Mouse (Mus musculus) spleen, adult 2 months (tissue): Measurements from ENCODE around the gene Spdye4b.

ENCODE experiments used
- CTCF ChIP-seq: fragments of 200-500 bp; IDR thresholded peaks from 2 replicates; pipeline ENCODE4 v1.5.1; 2011; ENCODE audit warnings: mild to moderate bottlenecking, inconsistent platforms; ENCODE audit not compliant: insufficient read depth, insufficient read length, insufficient replicate concordance; ENCODE audit errors: extremely low read depth
- POLR2A ChIP-seq: fragments of 200-500 bp; IDR thresholded peaks from 2 replicates; pipeline ENCODE4 v1.6.1; 2011; ENCODE audit warnings: low read depth, low read length, inconsistent platforms

- TF ChIP-seq POLR2A (no peak), CTCF (no peak)
These were observed 31.3 kb upstream of the Spdye4b start for GRCm38 (mm10) chr5:143149536-143149935.
